Mouse (Mus musculus) C3H10T1/2 (cell line): ENCODE data around the gene Rint1. TPM values are rescaled to one million over a fixed set of nuclear protein-coding genes. Genes with fewer than 3 reads are reported as not detected.

Experiments used
- polyA plus RNA-seq, 2 experiments: library from polyadenylated mRNA; unstranded; fragments of >200 nt; fragmentation: generic; extraction: Trizol; gene quantifications; one replicate each; pipeline ENCODE4 v1.2.1; 2012; ENCODE audit warnings: missing spikeins in 2 of 2

Rint1 gene
- 10 to 100 TPM in 1 of 2 experiments, 1 to 10 TPM in 1; 3.5 to 16.0 TPM for polyA plus RNA-seq

DNA sequence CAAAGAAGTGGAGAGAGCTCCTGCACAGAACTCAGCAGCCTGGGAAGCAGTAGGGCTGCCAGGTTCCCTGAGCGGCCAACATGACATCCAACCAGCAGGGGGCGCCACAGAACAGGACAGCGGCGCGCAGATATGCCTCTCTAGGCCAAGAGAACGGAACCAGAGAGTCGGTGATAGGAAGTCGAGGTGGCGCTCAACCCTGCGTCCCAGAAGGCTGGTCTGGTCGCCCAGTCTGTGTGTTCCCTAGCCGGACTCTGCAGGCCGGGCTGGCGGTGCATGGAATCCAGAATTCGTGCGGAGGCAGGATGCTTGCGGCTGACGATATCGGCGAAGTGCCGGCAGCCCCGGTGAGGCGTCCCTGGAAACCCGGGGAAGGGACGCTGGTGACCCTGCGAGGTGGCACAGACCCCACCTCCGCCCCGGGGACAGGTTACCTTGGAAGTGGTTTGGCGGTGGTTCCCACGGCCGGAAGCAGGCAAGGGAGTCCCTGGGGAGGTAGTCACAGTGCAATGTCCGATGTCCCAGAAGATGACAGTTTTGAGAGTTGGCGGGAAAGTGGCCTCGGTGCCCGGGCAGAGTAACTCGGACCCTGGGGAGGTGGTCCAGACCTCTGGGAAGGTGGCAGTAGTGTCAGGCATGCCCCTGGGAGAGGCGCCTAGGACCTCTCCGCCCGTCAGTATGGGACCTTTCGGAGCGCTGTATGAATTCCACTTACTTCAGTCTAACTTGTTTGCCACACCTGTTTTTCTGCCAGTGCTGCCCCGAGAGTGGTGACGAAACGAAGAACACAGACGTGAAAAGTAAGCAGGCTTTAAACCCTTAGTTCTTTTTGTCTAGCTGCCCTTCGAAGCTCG, at the start of gene Rint1:
Gene Rint1, plus strand, starts transcription at position 176 of the 854 bp plus-strand sequence.

DNA sequence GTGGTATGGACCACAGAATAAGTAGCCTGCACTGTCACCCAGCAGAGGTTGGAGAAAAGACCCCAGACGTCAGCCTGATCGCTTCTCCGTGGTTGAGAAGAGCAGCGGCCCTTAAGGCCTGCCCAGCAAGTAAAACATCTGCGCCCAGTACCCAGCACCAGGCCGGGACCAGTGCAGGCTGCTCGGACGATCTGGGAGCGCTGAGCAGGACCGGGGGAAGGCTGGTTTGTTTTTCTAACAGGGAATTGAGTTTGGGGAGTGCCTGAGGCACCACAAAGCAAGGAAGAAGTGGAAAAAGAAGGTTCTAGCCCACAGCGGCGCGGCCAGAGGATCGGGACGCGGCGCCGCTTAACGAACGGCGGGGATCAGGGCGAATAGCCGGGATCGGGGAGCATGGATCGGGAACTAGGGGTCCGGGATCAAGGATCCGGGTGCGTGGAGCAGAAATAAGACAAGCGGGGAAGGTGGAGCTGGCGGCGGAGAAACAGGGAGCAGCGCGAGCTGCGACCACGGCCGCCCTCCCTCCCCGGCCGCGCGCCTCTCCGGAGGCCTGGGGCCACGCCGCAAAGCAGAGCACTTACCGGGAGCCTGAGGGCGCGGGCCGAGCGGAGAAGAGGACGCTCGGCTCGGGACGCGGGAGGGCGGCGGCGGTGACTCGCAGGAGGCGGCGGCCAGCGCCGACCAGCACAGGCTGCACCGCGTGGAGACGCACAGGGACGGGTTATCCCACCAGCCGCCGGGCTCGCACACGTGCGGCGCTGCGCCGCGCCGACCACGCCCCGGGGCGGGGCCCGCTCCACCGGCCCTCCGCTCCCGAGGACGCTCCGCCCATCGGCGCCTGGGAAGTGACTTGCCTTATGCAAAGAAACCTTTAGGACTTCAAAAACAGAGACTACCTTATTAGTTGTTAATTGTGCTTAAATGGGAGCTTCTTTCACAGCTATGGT, 4.3 kb upstream of the Rint1 start, which contains the start of gene Pus7:
Gene Pus7, minus strand, starts transcription at position 781 of the 947 bp plus-strand sequence.

DNA sequence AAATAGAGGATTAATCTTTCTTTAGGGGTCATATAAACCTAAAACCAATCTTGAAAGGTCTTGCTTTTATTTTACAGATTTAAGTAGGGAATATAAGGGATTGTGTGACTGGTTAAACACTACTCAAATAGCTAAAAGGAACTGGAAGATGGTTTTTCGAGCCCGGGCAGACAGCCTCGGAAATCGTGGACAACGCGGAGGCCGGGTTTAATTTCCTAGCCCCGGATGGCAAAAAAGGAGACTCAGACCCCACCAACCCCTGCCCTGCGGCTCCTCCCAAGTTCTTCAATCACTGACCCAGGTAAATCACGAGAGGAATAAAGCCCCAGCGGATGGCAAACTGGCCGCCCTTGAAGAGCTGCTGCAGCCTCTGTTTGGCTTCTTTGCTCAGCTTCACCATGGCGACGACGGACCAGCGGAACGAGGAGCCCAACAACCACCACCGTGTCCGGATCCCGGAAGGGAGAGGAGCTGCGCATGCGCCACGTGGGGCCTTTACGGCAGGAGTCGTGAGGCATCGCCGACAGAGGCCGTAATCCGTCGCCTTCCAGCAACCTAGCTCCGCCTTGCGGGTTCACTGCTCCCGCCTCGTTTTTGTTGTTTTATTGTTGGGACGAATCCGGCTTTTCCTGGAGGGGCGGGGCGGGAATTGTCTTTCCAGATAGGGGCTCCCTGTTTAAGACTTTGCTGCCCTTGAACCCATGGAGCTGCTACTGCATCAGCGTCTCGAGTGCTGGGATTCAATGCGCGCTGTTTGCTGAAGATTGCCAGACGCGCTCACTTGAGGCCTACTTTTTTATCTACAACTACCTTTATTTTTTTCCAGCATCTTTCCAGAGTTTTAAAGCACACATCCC, 56.4 kb downstream of the Rint1 start, which contains the start of gene Tomm7:
Gene Tomm7, minus strand, starts transcription at position 488 of the 857 bp plus-strand sequence.

Other genes starting within 250 kb of the Rint1 start
- 10 to 100 TPM in 1 of 2 experiments, 1 to 10 TPM in 1; 1.2 to 11.8 TPM for gene Srpk2, start 103.1 kb upstream of the Rint1 start, polyA plus RNA-seq
- 1 to 10 TPM; 1.4 to 8.1 TPM for gene Pus7, start 4.0 kb upstream of the Rint1 start, polyA plus RNA-seq
- gene Tomm7, start 56.5 kb downstream of the Rint1 start, polyA plus RNA-seq = 100 to 1,000 TPM; 117 to 189 TPM
- gene Fam126a, start 243.0 kb downstream of the Rint1 start, polyA plus RNA-seq = 10 to 100 TPM in 1 of 2 experiments, 1 to 10 TPM in 1; 1.8 to 12.4 TPM